Mouse (Mus musculus) ES-CJ7 (cell line): ENCODE measurements around the gene 1500015O10Rik.

Experiments
- DNase-seq: peaks from one replicate; pipeline ENCODE4 v3.0.0; 2011; ENCODE audit warnings: low read depth, low spot score

Gene 1500015O10Rik

DNA sequence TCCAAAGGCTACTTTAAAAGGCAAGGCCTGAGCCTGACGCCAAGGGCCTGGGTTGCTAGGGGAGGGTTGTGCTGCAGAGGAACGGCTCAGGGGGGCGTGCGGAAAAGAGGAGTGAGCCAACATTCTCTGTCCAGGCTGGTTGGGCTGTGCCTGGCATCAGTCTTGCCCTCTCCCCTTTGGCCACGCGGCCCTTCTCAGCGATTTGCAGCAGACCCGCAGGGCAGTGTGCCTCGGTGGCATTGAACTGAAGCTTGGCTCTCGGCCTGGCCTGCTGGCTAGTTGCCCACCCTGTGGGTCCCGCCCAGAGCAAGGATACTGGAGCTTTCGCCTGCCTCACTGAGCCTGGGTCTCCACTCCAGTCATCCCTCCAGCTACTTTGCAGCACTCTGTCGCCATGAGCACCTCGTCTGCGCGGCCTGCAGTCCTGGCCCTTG is at the start of gene 1500015O10Rik:
Gene 1500015O10Rik (plus strand): TSS at position 112 of the 434 bp plus-strand sequence.
- DNase-seq = peak; percentile 31

DNA sequence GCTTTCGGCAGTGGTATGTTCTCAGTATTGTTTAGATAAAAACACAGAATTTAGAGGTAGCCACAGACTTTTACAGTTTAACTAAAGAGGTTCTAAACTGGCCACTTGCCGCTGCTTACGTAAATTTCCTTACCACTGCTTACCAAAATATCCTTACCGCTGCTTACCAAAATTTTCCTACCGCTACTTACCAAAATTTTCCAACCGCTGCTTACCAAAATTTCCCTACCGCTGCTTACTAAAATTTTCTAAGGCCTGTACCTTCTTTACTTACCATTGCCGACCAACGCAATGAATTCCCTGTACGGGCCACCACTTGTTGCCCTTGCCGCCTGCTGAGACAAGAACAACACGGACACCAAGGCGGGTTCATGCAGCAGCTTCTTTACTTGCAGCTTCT is 40.4 kb upstream of the 1500015O10Rik start:
- DNase-seq = no peak

DNA sequence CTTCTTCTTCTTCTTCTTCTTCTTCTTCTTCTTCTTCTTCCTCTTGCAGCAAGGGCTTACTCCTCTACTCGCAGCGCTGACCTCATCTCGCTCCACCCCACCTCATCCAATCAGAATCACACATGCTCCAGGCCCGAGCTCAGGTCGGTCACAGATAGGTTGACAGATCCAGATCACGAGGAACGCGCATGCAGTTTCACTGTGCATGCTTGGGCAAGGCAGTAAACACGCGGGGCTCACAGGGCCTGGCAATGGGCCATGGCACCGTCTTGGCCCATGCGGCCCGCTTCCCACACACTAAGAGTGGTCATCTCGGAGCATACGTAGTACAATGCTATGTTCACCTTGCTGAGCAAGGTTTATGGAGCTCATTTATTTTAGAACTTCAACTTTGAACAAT is 39.9 kb upstream of the 1500015O10Rik start:
- no peak for DNase-seq

DNA sequence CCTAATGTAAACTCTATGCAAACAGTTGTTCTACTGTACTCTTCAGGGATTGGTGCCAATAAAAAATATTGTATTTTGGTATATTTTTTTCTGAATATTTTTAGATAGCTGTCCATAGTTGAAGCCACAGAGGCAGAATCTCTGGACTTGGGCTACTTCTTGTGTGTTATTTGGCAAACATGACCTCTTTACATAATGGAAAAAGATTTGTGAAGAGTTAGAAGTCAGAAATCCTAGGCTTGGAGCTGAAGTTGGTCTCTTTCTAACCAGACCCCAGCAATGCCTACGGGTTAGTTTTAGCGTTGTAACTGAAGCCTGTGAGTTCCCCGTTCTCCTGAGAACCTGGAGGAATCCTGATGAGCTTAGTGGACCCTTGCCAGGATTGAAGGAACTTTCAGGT is 36.3 kb upstream of the 1500015O10Rik start:
- no peak for DNase-seq

DNA sequence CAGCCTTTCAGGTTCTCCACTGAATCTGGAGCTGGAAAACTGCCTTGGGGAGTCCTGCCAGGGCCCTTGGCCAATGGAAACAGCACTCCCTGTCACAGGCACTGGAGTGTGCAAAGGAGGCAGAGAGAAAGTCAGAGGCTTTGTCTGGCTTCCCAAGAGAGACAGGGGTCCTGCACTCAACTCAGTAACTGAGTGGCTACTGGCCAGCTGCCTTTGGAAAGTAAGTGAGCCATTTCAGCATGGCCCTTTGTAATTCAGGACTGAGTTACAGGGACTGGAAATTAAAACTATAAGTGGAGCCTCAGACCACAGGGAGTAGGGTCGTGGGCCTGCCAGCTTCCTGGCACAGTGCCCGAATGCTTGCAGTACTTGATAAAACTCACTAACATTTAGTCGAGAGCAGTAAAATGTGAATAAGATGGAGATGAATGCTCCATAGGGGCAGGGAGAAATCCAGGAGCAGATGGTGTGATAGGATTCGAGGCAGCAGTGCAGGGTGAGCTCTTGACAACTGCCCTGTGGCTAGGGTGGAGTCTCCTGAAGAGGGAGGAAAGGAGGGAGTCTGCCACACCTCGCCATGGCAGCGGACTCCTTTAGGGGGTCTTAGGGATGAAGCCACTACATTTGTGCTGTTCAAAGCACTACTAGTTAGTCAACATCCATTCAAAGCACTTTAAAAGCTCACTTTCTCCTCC is 35.4 kb upstream of the 1500015O10Rik start:
- no peak for DNase-seq

DNA sequence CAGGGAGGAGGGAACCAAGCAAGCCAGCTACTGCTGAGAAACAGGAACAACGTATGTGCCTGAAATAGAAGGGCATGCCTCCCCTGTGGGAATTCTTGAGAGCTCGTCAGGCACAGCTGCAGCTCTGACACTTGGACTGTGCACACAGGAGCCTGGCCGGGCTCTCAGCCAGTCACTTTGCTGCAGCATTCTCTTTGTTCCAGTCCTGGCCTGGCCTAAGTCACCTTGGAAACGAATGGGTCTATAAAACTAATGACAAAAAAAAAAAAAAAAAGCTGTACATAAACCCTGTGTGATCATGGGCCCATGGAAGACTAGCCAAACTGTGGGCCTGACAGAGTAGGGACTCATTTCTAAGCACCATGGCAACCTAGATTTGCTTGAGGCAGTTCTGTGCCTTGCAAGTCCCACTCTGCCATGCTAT is 31.8 kb upstream of the 1500015O10Rik start:
- no peak for DNase-seq

DNA sequence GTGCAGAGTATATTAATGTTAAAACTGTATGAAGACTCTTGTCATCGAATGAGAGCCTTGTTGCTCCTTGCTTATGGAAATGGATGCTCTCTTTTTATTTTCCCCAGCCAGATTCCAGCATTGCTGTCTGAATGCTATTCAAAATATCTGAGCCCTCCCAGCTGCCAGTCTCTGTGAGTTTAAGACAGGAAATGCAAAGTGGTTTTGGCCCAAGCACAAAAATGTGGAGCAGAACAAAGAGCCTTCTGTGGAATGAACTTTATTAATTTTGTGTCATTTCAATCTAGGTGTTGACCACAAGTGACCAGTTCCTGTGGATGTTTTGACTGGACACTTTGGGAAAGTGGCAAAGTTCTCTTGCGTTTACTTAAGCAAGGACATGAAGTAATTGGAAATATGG is 15.6 kb upstream of the 1500015O10Rik start:
- DNase-seq = no peak

DNA sequence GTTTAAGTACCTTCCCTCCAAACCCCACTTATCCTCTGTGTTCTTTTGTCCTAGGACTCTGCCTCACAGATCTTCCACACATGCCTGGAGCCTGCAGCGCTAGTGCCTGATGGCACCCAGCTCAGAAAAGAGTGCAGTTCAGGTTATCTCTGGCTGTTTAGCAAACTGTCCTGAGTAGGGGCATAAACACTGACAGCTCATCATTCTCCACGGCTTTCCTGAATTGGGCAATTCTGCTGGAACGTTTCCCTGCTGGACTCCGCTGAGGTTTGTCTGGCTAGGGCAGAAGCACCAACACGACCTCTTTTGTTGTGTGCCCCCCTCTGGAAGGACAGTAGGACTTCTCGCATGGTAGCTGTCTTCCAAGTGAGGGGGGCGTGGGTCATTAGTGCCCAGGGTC is 12.4 kb upstream of the 1500015O10Rik start:
- no peak for DNase-seq

DNA sequence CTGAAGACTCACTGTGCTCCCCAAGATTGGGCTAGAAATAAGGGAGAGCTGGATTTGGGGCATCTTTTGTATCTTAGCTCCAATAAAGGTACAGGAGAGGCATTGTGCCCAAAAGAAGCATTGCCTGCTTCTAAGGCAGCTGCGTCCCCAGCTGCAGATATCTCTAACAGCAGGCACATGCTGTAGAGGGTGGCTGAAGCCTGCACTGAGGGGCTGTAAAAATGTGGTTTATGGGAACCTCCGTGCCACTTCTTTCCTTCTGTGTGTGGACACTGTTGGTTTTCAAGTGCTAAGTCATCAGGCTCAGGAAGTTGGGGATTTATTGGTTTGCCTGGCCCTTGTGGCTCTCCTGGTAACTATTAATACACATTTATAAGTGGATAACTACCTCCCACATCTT is 11.6 kb upstream of the 1500015O10Rik start:
- DNase-seq = no peak

DNA sequence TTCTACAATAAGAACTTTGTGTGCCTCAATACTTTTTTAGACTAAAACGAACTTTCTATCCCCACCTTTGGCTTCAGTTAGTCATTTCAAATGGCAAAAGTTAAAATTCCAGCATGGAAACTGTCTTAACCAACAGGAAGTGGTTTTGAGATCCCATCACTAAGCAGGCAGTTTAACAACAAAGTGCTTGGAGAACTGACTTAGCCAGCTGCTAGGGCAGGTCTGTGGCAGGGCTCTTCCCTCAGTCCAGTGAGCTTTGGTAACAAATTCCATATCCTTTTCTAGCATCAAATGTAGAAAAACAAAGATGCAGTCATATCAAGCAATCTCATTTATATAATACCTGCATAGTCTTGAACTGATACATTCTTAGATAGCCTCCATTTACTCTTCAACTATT is 7.9 kb upstream of the 1500015O10Rik start:
- DNase-seq = no peak

DNA sequence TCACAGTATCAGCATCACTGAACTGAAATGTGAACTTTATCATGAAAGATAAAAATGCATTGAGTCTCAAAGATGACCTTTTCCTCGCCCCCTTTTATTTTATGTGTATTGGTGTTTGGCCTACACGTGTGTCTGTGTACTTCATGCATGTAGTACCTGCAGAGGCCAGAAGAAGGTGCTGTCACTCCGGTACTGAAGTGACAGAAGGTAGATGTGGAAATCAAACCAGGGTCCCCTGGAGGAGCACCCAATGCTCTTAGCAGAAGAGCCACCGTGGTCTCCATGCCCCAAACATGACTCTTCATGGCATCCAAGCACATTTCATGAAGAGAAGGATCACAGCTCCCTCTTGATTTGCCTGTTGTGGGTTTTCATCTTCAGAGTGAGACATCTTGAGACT is 1.7 kb downstream of the 1500015O10Rik start:
- peak; percentile 53 for DNase-seq

DNA sequence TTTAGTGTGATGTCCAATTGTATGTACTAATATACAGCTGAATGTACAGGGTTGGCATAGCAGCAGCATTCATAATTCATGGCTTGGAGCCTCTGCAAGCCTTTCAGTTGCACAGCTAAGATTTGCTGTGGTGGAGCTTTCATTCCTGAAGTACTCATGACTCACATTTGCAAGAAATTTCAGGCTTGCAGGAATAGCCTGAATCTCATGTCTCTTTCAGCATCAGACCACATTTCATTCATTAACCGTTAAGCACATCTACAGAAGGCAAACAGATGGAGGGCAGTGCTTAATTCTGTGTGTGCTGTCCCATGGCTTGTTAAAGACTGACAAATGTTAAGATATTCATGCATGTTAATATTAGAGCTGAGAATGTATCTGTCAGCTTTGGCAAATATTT is 2.3 kb downstream of the 1500015O10Rik start:
- DNase-seq = no peak

DNA sequence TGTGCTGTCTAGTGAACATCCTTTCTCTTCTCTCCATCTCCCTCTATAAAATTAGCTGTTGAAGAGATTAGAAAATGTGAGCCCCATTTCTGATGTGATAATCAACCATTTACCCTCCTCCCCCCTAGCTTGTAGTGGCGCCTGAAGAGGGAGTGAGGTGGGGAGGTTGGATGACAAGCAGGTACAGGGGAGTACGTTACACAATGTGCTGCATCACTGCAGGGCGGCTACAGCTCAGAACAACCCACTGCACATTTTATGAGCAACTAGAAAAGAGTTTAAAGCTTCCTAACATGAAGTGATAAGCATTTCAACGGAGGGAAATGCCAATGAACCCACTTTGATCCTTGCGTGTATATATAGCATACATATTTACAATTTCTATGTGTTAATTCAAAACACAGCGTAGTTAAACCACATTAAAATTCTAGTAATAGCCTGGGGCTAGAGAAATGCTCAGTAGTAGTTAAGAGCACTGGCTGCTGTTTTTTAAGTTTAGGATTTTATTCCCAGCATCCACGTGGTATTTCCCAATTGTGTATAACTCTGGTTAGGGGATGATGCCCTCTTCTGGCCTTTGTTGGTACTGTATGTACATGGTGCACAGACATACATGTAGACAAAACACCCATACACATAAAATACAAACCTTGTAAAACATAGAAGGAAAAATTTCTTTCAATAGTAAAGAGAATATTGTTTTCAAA is 7.6 kb downstream of the 1500015O10Rik start:
- DNase-seq = peak; percentile 81

DNA sequence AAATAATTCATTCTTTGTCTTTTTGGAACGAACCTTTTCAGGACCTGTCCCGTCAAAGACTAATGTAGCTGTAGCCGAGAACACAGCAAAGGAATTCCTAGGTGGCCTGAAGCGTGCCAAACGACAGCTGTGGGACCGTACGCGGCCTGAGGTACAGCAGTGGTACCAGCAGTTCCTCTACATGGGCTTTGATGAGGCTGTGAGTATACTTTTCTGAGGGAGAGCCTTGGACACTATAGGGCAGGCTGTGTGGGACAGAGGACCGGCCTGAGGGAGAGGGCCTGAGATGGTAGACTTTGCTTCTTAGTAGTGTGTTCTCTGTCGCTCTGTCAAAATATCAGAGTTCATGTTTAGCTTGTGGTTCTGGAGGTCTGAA is 8.1 kb downstream of the 1500015O10Rik start:
- no peak for DNase-seq

DNA sequence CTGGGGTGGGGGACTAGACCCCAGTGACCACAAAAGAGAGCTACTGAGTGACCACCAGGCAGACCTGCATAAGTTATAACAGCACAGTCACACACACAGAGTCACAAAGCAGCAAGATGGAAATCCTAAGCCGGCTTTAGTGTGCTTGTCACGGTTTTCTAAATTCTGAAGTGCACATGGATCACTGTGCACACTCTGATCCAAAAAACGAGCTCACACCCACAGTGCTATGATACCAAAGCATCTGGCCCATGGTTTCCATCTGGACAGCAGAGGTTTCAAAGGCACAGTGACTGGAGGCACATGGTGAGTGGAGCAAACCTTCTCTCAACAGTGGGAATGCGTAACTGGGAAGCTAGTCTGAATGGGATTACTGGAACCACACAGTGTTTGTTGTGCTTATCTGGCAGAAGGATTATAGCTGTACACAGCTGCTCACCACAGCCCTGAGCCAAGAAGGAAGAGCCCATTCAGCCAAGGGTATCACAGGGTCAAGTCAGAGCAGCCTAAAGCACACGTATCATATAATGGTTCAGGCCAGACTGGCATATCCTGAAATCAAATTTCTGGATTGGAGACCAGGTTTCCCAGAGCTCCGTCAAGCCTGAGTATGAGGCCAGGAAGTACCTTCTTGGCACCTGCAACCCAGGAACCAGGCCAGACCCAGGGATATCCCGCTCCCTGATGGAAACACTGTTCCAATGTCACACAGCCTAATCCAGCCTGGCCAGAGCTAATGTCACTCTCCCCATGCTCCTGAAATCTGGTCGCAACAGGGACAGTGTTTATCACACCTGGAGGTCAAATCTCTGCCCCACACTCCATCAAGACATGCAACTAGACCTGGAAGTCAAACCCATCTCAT is 24.3 kb downstream of the 1500015O10Rik start:
- no peak for DNase-seq

DNA sequence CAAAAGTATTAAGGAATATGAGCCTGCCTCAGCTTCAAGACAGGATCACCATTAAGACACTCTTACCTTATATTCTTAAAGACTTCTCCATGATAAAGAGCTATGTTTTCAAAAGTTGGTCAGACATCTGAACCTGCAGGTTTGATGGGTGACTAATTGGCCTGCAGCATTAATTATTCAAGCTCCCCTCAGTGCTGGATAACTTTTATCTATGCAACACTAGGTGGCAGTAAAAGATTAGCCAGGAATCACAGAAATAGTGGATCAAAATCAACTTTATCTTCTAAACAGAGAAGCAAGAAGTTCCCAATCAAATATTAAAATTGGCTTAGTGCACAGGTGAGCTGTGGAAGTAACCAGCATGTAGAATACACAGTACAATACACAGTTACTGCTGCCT is 29.7 kb downstream of the 1500015O10Rik start:
- DNase-seq = peak; percentile 15

DNA sequence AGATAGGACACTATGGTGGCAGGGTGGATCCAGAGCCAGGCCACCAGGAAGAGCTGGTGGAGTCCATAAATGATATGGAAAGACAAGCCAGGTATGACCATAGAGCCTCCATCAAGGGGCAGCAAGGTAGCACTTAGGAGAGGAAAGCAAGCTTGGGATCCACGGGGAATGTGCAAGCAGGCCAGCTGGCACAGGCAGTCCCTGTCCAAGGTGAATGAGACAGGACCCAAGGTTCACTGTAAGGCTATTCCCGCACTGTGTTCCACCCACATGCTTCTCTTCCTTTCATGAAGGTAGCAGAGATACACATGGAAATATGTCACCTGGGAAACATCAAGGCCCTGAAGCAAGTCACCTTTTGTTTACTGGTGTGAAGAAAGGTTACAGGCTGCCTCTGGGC is 34.1 kb downstream of the 1500015O10Rik start:
- DNase-seq = no peak

DNA sequence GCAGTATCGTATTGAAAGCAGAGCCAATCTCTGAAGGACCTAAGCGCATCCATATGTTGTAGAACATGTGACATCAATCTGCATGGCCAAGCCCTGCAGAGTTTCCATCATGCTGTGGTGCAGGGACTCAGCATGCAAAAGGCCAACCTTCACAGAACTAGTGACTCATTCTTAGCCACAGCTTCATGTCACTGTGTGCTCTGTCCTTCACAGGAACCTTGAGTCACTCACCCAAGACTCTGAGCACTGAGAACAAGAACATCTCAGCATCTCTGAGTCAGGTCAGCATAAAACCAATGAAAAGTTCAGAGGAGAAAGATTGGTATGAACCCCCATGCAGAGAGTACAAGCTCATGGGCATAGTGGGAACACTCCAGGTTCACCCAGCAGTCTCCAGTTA is 35.9 kb downstream of the 1500015O10Rik start:
- no peak for DNase-seq

DNA sequence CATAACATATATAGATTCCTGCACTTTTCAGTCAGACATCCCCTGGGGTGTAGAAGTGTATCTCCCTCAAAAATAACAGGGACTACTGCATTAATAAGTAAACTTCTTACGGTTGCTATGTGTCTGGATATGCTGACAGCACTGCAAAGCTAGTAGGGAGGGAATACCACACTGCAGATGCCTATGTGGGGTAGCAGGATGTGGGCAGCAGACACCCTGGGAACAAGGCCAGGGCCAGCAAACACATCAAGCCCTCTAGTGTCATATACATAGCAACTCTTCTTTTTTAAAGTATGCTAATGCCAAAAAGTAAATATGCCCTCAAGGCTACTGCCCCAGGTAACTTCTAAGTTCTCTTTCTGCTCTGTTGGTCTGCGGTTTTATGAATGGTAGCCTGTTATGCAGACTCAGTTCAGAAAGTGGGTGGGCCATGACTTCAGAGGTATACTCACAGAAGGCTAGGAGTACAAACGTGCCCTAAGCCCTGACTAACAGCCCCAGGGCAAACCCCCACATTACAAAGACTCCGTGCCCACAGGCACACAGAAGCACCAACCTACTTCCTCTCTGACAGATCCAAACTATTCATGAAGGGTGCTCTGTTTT is 38.1 kb downstream of the 1500015O10Rik start:
- DNase-seq = no peak

DNA sequence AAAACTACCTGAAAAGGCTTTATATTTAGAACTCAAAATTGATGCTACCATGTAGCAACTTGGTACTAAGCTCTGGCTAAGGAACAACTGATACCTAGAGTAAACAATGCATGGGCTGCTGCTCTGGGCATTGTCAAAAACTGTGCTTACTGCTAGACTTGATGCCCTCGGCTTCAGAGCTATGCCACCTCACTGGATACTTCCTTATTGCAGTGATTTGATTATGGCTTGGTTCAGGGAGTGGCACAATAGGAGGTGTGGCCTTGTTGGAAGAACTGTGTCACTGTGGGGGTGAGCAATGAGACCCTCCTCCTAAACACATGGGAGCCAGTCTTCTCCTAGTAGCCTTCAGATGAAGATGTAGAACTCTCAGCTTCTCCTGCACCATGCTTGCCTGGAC is 38.9 kb downstream of the 1500015O10Rik start:
- no peak for DNase-seq

DNA sequence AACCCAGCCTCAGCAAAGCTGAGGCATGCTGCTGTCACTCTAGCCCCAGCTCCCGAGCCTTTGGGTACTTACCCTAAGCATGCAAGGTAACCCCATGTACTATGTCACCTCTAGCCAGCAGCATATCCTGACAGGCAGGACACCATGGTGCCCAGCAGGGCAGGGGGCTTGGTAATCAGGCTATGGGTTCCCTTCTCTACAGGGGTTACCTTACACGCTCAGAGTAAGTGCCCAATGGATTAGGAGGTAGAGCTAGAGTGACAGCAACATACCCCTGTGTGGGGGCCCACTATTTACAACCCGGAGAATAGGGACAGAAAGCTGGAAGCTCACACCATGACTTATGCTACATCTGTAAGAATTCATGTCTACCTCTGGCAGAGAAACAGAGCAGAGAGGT is 39.6 kb downstream of the 1500015O10Rik start:
- no peak for DNase-seq

DNA sequence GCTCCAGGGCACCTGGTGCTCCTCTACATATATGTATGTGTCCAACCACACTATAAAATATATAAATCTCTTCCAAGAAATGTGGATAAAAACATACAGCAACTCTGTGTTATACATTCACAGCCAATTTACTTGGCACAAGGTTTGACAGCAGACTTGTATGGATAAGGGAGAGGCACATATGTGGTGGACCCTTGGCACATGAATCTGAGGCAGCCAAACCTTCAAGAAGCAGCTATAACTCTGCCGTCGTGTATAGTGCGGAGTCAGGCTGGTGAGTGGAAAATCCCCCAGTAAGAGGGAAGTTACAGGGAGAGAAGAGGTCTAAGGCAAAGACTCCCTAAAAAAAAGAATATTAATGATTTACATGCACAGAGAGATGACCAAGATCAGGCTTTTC is 42.3 kb downstream of the 1500015O10Rik start:
- DNase-seq = no peak
